Mouse (Mus musculus) brain, embryonic 18.5 days (tissue): ENCODE data around the gene Mrpl47.
"Not testable (repeated sequence)": the region's sequence is repeated elsewhere in the genome, so short reads cannot be mapped to it uniquely, and the experiment has no call there.

Source experiments
- DNase-seq: peaks from one replicate; pipeline ENCODE4 v3.0.0-alpha.2; 2012; ENCODE audit warnings: low read depth, low spot score

Gene Mrpl47

DNA sequence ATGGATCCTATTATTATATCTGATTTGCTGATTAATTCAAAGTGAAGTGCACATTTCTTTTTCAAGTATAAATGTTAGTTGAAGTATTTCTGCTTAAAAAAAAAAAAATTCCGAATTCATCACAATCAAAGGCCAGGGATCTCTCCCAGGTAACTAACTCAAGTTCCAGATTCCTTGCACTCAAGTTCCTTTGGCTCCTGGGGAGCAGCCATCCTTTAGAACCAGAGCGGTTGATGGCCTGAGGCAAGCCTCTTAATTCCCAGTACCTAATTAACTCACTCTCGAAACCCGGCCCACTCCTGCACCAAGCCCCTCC is 29.4 kb downstream of the Mrpl47 start:
- no peak for DNase-seq

DNA sequence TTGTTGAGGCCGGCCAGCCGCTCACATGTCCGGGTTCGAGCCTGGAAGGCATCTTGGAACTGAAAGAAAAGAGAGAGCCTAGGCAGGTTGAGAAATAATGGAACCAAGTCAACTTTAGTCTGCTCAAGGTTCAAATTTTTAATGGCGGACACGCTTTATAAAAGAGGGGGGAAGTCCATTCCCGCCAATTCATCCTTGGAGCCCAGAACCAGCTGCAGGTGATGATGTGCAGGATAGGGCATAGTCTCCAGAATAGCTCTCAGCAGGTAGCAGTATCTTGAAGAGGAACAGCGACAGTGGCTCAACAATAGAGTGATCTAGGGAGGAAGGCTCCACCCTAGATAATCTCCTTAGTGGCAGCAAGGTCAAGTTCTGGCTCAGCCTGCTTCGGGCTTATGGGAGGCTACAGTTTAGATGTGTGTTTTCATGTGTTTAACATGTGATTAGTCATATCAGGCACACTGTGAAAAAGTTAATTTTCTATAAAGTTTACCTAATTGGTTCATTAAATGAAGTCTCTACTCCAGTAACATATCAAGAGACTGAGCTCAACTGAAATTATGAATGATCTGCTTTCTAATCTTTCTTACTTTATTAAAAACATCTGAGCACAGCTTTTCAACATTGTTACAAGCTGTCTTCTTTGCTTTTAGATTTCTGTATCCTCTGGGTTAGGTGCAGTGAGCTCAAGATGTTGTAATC is 31.6 kb downstream of the Mrpl47 start, which contains the start of gene Actl6a:
Actl6a (plus strand) TSS at position 652 of the 702 bp plus-strand sequence.
- not testable (repeated sequence) for DNase-seq

DNA sequence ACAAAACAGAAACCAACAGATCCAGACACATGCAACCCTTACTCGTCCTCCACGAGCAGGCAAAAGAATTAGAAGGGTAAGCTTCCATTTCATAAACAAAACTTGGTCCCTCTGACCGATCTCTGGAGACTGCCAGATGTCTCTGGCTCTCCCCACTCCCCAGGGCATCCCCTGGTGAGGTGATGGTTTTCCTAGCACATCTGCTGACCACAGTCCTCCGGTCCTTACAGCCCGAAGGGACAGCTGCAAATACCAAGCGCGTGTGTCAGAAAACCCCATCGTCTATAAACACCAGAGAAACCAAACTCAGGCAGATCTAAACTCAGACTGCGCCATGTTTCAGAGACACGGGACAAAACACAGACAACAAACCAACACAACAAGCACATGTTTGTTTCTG is 32.8 kb downstream of the Mrpl47 start:
- DNase-seq = not testable (repeated sequence)

DNA sequence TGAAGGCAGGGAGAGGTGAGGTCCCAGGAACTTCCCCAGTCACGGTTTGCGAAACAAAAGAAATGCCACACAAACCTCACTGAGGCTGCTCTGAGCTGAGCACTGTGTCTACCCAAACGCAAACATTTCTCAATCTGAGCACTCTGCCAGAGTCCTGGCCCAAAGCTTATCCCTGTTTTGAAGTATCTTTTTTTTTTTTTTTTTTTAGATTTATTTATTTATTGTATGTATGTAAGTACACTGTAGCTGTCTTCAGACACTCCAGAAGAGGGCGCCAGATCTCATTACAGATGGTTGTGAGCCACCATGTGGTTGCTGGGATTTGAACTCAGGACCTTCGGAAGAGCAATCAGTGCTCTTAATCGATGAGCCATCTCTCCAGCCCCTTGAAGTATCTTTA is 33.4 kb downstream of the Mrpl47 start:
- DNase-seq = not testable (repeated sequence)

DNA sequence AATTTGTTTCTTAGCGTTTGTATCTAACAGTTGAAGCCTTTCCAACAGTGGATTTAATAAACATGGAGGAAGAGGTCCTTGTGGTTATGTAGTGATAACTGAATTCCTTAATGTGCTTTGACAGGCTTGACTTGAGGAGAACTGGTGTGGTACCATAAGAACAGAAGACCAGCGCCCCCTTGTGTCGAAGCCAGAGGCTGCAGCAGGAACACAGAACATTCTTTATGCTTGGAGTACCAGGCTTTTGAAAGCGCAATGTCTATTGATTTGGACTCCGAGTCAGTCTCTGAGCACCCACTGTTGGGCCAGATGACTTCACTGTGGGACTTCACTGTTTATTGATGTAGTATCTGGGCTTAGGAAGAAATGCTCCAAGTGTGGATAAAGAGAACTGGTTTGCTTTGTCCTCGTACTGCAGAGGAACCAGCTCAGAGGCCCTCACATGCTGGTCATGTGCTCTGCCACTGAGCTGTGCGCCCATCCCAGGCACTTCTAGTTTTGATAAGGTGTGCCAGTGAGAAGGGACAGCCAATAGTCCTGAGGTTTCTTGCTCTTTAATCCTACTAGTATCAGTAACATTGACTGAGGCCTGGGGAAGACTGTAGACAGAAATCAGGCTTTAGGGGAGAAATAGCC is 39.1 kb downstream of the Mrpl47 start:
- peak; percentile 72 for DNase-seq

DNA sequence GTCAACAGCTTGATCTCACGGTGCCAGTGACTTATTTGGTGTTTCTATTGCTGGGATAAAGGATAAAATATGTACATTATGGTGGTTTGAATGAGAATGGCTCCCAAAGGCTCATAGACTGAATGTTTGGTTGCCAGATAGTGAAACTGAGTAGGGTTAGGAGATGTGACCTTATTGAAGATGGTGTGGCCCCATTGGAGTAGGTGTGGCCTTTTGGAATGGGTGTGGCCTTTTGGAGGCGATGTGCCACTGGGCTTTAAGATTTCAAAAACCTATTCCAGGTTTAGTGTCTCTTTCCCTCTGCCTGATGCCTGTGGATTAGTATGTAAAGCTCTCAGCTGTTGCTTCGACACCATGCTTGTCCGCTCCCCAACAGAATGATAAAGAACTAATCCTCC is 41.8 kb downstream of the Mrpl47 start:
- no peak for DNase-seq

DNA sequence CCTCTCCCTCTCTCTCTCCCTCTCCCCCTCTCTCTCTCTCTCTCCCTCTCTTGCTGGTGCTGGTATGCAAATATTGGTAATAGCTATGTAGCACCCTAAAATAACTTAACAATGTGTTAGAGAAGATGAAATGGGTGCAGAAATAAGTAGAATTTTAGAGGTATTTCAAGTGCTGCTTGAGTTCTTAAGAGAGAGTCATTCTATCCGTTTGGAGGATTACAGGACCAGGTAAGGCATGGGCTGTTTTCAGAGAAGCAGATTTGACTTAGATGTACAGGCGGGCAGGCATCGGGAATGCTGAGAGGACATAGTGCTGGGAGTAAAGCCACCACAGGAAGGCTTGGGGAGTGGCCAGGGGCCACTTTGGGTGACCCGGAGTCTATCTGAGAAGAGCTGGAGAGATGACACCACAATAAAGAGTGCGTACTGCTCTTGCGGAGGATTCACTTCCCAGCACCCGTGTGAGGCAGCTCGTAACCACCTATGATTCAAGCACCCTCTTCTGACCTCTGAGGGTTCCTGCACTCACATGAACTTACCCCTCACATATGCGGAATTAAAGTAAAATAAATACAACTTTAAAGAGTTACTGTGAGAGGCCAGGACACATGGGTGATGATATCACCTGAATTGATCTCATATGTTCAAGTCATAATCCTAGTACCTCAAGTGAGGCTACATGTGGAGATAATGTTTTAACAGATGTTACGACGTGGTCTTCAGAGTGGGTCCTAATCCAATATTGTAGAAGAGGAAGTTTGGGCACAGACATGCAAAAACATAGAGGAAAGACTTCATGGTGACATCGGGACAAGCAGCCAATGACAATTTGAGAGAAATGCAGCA is 42.4 kb downstream of the Mrpl47 start:
- no peak for DNase-seq

DNA sequence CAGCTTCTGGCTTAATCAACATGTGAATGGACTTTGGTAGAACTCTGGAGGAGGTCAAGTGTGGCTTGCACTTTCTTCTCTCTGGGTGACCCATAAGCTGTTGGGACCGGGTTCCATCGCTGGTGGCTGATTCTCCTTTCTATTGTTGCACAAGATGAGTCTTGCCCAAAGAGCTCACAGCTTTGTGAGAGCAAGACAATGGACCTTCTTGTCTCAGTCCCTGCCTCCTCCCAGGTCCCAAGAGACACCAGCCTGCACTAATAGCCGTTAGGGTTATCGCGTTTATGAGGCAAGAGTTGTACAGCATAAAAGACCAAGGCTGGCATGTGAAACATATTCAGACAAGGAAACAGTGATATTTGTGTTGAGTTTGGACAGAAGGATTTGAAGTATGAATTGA is 43.2 kb downstream of the Mrpl47 start:
- no peak for DNase-seq

DNA sequence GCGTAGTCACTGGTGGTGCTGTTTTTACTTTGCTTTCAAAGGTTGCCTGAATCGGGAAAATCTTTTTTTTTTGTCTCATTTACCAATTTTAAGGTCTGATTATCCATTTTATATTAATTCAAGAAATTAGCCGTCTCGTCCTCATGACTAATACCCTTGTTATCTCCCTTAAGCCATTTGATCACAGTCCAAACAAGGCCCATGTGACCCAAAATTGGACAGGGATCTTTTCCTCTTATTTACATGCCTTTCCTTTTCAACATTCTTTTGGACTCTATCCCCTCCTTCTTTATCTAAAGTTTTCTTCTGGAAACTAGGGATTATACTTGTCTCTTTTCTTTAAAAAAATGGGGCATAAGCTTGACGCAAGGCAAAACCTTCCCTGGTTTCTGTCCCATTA is 45.6 kb downstream of the Mrpl47 start:
- no peak for DNase-seq

DNA sequence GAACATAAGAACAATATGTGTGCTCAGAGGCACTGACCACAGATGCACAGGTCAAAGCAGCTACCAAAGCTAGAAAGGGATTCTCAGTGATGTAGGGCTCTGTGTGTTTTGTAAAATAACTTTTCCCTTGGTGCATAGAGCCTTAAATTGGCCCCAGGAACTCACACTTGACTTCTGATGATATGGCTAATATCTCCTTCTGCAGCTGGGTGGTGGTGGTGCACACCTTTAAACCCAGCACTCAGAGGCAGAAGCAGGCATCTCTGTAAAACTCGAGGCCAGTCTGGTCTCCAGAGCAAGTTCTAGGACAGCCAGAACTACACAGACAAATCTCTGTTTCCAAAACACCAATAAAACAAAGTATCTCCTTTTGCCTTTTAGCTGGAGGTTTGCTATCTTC is 46.5 kb downstream of the Mrpl47 start:
- DNase-seq = no peak

DNA sequence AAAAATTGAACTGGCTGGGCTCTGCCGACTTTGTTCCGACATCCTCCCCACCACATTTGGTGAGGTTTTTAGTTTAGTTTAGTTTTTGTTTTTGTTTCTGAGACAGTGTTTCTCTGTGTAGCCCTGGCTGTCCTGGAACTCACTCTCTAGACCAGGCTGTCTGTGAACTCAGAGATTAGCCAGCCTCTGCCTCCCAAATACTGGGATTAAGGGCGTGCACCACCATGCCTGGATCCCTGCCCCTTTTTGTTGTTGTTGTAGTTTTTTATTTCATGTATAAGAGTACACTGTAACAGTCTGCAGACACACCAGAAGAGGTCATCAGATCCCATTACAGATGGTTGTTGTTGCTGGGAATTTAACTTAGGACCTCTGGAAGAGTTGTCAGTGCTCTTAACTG is 47.4 kb downstream of the Mrpl47 start:
- no peak for DNase-seq

DNA sequence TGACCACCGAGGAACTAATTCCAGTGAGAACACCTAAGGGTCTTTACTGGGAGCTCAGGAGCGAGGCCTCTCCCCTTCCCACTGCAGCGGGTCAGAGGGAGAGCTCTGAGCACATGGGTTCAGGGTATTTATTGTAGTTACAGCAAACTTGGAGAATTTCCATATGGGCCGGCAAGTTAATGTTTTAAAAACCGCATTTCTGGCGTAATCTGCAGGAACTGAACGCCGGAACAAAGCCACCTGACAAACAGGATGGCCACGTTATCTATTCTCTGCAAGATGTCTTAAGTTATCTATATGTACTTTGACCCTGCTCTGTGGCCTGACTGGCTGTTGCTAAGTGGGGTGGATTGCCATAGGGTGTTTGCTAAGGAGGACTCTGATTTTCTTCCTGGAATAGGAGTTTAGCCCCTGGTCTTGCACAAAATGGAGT is 47.8 kb downstream of the Mrpl47 start:
- no peak for DNase-seq

DNA sequence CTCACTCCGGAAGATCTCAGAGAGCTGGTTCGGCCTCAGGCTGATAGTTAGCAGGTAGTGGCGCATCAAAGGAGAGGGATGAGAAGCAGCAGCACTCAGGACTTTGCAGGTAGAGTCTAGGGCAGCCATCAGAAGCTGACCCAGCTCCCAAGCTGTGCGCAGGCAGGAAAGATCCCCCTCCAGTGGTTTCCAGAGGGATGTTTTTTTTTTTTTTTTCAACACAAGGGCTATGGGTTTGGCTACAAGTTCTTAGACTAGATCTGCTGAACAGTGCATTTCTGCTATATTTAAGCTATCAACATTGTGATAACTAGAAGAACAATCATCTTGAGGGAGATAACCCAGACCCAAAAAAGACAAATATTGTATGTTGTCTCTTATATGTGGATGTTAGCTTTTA is 50.2 kb downstream of the Mrpl47 start:
- DNase-seq = no peak

DNA sequence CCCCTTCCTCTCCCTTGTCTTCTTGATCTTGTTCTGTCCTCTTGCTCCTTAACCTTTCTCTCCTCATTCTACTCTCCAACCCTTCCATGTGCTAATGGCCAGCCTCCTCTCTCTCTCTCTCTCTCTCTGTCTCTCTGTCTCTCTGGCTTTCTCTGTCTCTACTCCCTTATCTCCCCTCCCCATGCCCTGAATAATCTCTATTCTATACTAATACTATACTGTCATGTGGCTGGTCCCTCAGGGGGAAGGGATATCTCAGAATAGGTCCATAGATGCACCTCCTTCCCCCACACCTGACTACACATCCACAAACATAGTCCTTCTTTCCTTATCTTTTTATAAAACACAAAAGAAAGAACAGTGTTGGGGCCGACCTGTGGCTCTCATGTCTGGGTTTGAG is 50.9 kb downstream of the Mrpl47 start:
- no peak for DNase-seq

DNA sequence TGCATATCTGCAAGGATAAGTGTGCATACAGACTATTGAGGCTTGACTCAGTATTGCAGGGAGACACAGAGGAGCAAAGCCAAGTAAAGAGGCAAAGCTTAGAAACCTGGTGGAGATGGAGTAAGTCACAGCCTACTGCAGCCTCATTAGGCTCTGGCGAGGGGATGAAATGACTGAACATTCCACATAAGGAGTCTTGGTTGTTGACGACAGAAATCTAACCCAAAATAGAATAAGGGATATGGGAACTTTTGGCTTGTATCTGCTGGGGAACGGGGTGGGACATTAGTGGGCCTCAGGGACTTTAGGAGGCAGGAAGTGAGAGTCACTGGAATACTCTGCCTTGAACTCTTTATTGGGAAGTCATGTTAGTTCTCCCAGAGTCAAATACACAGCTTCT is 52.8 kb downstream of the Mrpl47 start:
- no peak for DNase-seq

DNA sequence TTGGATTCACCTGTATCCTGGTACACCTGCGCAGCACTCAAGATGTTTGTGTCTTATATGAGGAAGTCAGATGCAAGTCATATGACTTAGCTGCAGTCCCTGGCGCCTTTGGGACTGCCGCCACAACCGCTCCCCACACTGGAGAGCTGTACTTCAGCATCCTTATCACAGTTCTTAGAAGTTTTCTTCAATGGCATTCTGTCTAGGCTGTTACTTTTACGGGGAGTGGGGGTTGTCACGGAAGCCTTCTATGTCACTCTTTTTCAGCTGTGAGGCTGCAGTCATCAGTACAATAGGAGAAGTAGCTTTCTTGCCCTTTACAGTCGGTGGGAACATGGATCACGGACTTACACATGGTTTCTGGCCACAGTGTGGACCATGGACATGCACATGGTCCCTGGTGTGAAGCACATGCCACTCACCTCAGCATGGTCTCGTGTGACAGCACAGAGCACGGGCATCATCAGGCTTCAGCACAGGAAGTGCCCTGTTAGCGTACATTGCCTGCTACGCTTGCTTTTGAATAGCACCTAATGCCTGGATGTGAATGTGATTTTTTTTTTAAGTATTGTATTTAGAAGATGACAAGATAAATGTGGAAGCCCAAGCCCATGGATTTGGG is 54.4 kb downstream of the Mrpl47 start:
- no peak for DNase-seq

DNA sequence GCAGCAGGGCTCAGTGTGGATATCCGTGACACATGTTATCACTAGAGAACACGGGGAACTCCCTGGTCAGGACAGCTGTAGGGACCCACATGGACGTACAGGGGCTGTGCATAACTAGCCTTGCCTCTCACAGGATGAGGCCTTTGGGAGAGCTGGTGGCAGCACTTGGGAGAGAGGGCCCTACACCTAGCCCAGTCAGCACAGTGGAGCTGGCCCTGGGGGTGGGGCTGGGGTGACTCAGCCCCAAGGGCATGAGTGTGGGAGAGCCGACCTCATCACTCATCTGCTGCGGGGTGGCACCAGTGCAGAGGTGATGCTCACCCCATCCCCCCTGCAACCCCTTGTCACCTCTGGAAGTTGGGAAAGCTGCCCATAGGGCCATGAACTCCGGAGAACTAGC is 61.0 kb downstream of the Mrpl47 start:
- no peak for DNase-seq
